Mouse (Mus musculus): Measurements from ENCODE around the gene Asb2. TPM values are rescaled to one million over a fixed set of nuclear protein-coding genes. Genes with fewer than 3 reads are reported as not detected.
A peak's percentile ranks its signal among the peaks of the same experiment; 100 is the strongest.

Gene Asb2
- total RNA-seq, 1 experiment = 0.27 TPM

- H3K9me3 ChIP-seq (ENCODE audit: control insufficient read depth, insufficient read depth, low read depth, low read length) = no peaks in the 10 kb centered on the region
- no peak overlapping the region for H3K27ac ChIP-seq (ENCODE audit: insufficient read depth, low read depth, low read length, poor library complexity, severe bottlenecking)
- H3K4me3 ChIP-seq (ENCODE audit: insufficient read depth in 1 of 2, low read depth in 1 of 2, low read length in 2 of 2, poor library complexity in 1 of 2, severe bottlenecking in 1 of 2) = no peak overlapping the region
- TF ChIP-seq HCFC1 (IDR thresholded peaks at IDR 0.05; ENCODE audit: borderline replicate concordance, insufficient read depth, low read length) (no peak), ZC3H11A (IDR thresholded peaks at IDR 0.05; ENCODE audit: borderline replicate concordance, low read depth, low read length) (no peak), ZNF384 (IDR thresholded peaks at IDR 0.05; ENCODE audit: low read depth, low read length) (no peak), CHD2 (IDR thresholded peaks at IDR 0.05; ENCODE audit: low read depth, low read length) (no peak)
- no peaks in the 10 kb centered on the region for H3K4me1 ChIP-seq (ENCODE audit: control insufficient read depth in 2 of 2, insufficient read depth in 2 of 2, low read length in 2 of 2, poor library complexity in 1 of 2)
- H3K9ac ChIP-seq (ENCODE audit: insufficient read depth, low read depth, low read length, poor library complexity, severe bottlenecking) = no peak overlapping the region
- DNase-seq (ENCODE audit: low read depth, low spot score) = no peak
- in situ Hi-C loops (cut with MboI; ENCODE audit: low sequenced_read_pairs in 2 of 2, unreplicated experiment in 2 of 2) = no loop called here
- no peaks in the 10 kb centered on the region for H3K36me3 ChIP-seq (ENCODE audit: control insufficient read depth, insufficient read depth, low read length, poor library complexity, severe bottlenecking)
These were observed 581 bp upstream of the Asb2 start for GRCm38 (mm10) chr12:103356415-103356748.

- Histone ChIP-seq H3K9me3 (ENCODE audit: control insufficient read depth, insufficient read depth, low read depth, low read length) (no peaks in the 10 kb centered on the region), H3K4me1 (ENCODE audit: control insufficient read depth in 2 of 2, insufficient read depth in 2 of 2, low read length in 2 of 2, poor library complexity in 1 of 2) (no peaks in the 10 kb centered on the region), H3K9ac (ENCODE audit: insufficient read depth, low read depth, low read length, poor library complexity, severe bottlenecking) (no peak overlapping the region), H3K27ac (ENCODE audit: insufficient read depth, low read depth, low read length, poor library complexity, severe bottlenecking) (no peak overlapping the region), H3K4me3 (ENCODE audit: insufficient read depth in 1 of 2, low read depth in 1 of 2, low read length in 2 of 2, poor library complexity in 1 of 2, severe bottlenecking in 1 of 2) (no peak overlapping the region), H3K36me3 (ENCODE audit: control insufficient read depth, insufficient read depth, low read length, poor library complexity, severe bottlenecking) (no peaks in the 10 kb centered on the region)
- no peak for DNase-seq (ENCODE audit: low read depth, low spot score)
- in situ Hi-C loops (cut with MboI; ENCODE audit: low sequenced_read_pairs in 2 of 2, unreplicated experiment in 2 of 2) = no loop called here
- TF ChIP-seq CHD2 (IDR thresholded peaks at IDR 0.05; ENCODE audit: low read depth, low read length) (no peak), HCFC1 (IDR thresholded peaks at IDR 0.05; ENCODE audit: borderline replicate concordance, insufficient read depth, low read length) (no peak), MAFK (IDR thresholded peaks at IDR 0.05; ENCODE audit: insufficient read depth, low read depth, low read length) (no peak), ZNF384 (IDR thresholded peaks at IDR 0.05; ENCODE audit: low read depth, low read length) (no peak), ZC3H11A (IDR thresholded peaks at IDR 0.05; ENCODE audit: borderline replicate concordance, low read depth, low read length) (no peak)
These were observed 2.3 kb downstream of the Asb2 start for GRCm38 (mm10) chr12:103353538-103353937.

GRCm38 (mm10) chr12:103352735-103353134 lies 3.1 kb downstream of the Asb2 start:
- Histone ChIP-seq H3K4me1 (ENCODE audit: control insufficient read depth in 2 of 2, insufficient read depth in 2 of 2, low read length in 2 of 2, poor library complexity in 1 of 2) (no peaks in the 10 kb centered on the region), H3K36me3 (ENCODE audit: control insufficient read depth, insufficient read depth, low read length, poor library complexity, severe bottlenecking) (no peaks in the 10 kb centered on the region), H3K27ac (ENCODE audit: insufficient read depth, low read depth, low read length, poor library complexity, severe bottlenecking) (no peak overlapping the region), H3K4me3 (ENCODE audit: insufficient read depth in 1 of 2, low read depth in 1 of 2, low read length in 2 of 2, poor library complexity in 1 of 2, severe bottlenecking in 1 of 2) (no peak overlapping the region), H3K9me3 (ENCODE audit: control insufficient read depth, insufficient read depth, low read depth, low read length) (no peaks in the 10 kb centered on the region), H3K9ac (ENCODE audit: insufficient read depth, low read depth, low read length, poor library complexity, severe bottlenecking) (no peak overlapping the region)
- in situ Hi-C loops (cut with MboI; ENCODE audit: low sequenced_read_pairs in 2 of 2, unreplicated experiment in 2 of 2) = no loop called here
- no peak for DNase-seq (ENCODE audit: low read depth, low spot score)
- TF ChIP-seq ZC3H11A (IDR thresholded peaks at IDR 0.05; ENCODE audit: borderline replicate concordance, low read depth, low read length) = no peak
- no peak for TF ChIP-seq ZNF384 (IDR thresholded peaks at IDR 0.05; ENCODE audit: low read depth, low read length)
- TF ChIP-seq MAFK (IDR thresholded peaks at IDR 0.05; ENCODE audit: insufficient read depth, low read depth, low read length) = no peak
- TF ChIP-seq CHD2 (IDR thresholded peaks at IDR 0.05; ENCODE audit: low read depth, low read length) = no peak
- no peak for TF ChIP-seq HCFC1 (IDR thresholded peaks at IDR 0.05; ENCODE audit: borderline replicate concordance, insufficient read depth, low read length)

GRCm38 (mm10) chr12:103348506-103348905 lies 7.3 kb downstream of the Asb2 start:
- in situ Hi-C loops (cut with MboI; ENCODE audit: low sequenced_read_pairs in 2 of 2, unreplicated experiment in 2 of 2) = no loop called here
- H3K9me3 ChIP-seq (ENCODE audit: control insufficient read depth, insufficient read depth, low read depth, low read length) = no peaks in the 10 kb centered on the region
- peak; percentile 69 for DNase-seq (ENCODE audit: low read depth, low spot score)
- H3K4me1 ChIP-seq (ENCODE audit: control insufficient read depth in 2 of 2, insufficient read depth in 2 of 2, low read length in 2 of 2, poor library complexity in 1 of 2) = no peaks in the 10 kb centered on the region
- H3K4me3 ChIP-seq (ENCODE audit: insufficient read depth in 1 of 2, low read depth in 1 of 2, low read length in 2 of 2, poor library complexity in 1 of 2, severe bottlenecking in 1 of 2) = no peak overlapping the region
- H3K9ac ChIP-seq (ENCODE audit: insufficient read depth, low read depth, low read length, poor library complexity, severe bottlenecking) = no peak overlapping the region
- H3K36me3 ChIP-seq (ENCODE audit: control insufficient read depth, insufficient read depth, low read length, poor library complexity, severe bottlenecking) = no peaks in the 10 kb centered on the region
- TF ChIP-seq CHD2 (IDR thresholded peaks at IDR 0.05; ENCODE audit: low read depth, low read length) = no peak
- no peak for TF ChIP-seq HCFC1 (IDR thresholded peaks at IDR 0.05; ENCODE audit: borderline replicate concordance, insufficient read depth, low read length)
- TF ChIP-seq MAFK (IDR thresholded peaks at IDR 0.05; ENCODE audit: insufficient read depth, low read depth, low read length) = no peak
- TF ChIP-seq ZNF384 (IDR thresholded peaks at IDR 0.05; ENCODE audit: low read depth, low read length) = no peak
- TF ChIP-seq ZC3H11A (IDR thresholded peaks at IDR 0.05; ENCODE audit: borderline replicate concordance, low read depth, low read length) = no peak; the same call in 1 of the 2 replicates
- no peak overlapping the region for H3K27ac ChIP-seq (ENCODE audit: insufficient read depth, low read depth, low read length, poor library complexity, severe bottlenecking)

GRCm38 (mm10) chr12:103347406-103347805 lies 8.4 kb downstream of the Asb2 start:
- DNase-seq (ENCODE audit: low read depth, low spot score) = no peak
- no peak overlapping the region for H3K9ac ChIP-seq (ENCODE audit: insufficient read depth, low read depth, low read length, poor library complexity, severe bottlenecking)
- TF ChIP-seq MAFK (IDR thresholded peaks at IDR 0.05; ENCODE audit: insufficient read depth, low read depth, low read length) (no peak), ZNF384 (IDR thresholded peaks at IDR 0.05; ENCODE audit: low read depth, low read length) (no peak), CHD2 (IDR thresholded peaks at IDR 0.05; ENCODE audit: low read depth, low read length) (no peak), HCFC1 (IDR thresholded peaks at IDR 0.05; ENCODE audit: borderline replicate concordance, insufficient read depth, low read length) (no peak), ZC3H11A (IDR thresholded peaks at IDR 0.05; ENCODE audit: borderline replicate concordance, low read depth, low read length) (no peak)
- no peaks in the 10 kb centered on the region for H3K9me3 ChIP-seq (ENCODE audit: control insufficient read depth, insufficient read depth, low read depth, low read length)
- no peak overlapping the region for H3K27ac ChIP-seq (ENCODE audit: insufficient read depth, low read depth, low read length, poor library complexity, severe bottlenecking)
- in situ Hi-C loops (cut with MboI; ENCODE audit: low sequenced_read_pairs in 2 of 2, unreplicated experiment in 2 of 2) = no loop called here
- H3K4me1 ChIP-seq (ENCODE audit: control insufficient read depth in 2 of 2, insufficient read depth in 2 of 2, low read length in 2 of 2, poor library complexity in 1 of 2) = no peaks in the 10 kb centered on the region
- no peak overlapping the region for H3K4me3 ChIP-seq (ENCODE audit: insufficient read depth in 1 of 2, low read depth in 1 of 2, low read length in 2 of 2, poor library complexity in 1 of 2, severe bottlenecking in 1 of 2)
- no peaks in the 10 kb centered on the region for H3K36me3 ChIP-seq (ENCODE audit: control insufficient read depth, insufficient read depth, low read length, poor library complexity, severe bottlenecking)

Data from ES-E14 (cell line).